Mouse (Mus musculus) CD4-positive naive resting alpha-beta T cell, adult 57 days (primary cell): ENCODE measurements around the gene Vmn1r135. TPM values are rescaled to one million over a fixed set of nuclear protein-coding genes. Genes with fewer than 3 reads are reported as not detected.

ENCODE experiments used
- total RNA-seq: library from RNA; stranded (reverse); gene quantifications from one replicate; pipeline ENCODE4 v1.2.4, GENCODE M21; 2023

The Vmn1r135 gene
- not detected for total RNA-seq

GRCm38 (mm10) chr7:21832051-21832450 lies at the start of gene Vmn1r135:
TSS of gene Vmn1r135 (plus strand) at chr7:21832351.

GRCm38 (mm10) chr7:21796628-21797027 lies 35.5 kb upstream of the Vmn1r135 start, which contains the start of gene Gm4177:
TSS of gene Gm4177 (minus strand) at chr7:21796728.

GRCm38 (mm10) chr7:21844167-21844566 lies 12.0 kb downstream of the Vmn1r135 start, which contains the start of gene Gm5725:
TSS of gene Gm5725 (minus strand) at chr7:21844267.

Other genes with a start within 250 kb of the Vmn1r135 start
- gene Vmn1r132, start 218.3 kb upstream of the Vmn1r135 start, total RNA-seq: not detected
- not detected for gene Gm4175, start 70.9 kb upstream of the Vmn1r135 start, total RNA-seq
- not detected for gene Gm4177, start 35.6 kb upstream of the Vmn1r135 start, total RNA-seq
- not detected for gene Gm5725, start 11.9 kb downstream of the Vmn1r135 start, total RNA-seq
- not detected for gene Gm5891, start 88.9 kb downstream of the Vmn1r135 start, total RNA-seq
- not detected for gene Vmn1r137, start 162.2 kb downstream of the Vmn1r135 start, total RNA-seq
- not detected for gene Vmn1r138, start 196.5 kb downstream of the Vmn1r135 start, total RNA-seq
- gene Gm6176, start 224.0 kb downstream of the Vmn1r135 start, total RNA-seq: not detected
- gene Vmn1r139, start 236.7 kb downstream of the Vmn1r135 start, total RNA-seq: not detected